Comparison of ENCODE assay signal across 26 mouse cellular contexts in the genomic region with DNA sequence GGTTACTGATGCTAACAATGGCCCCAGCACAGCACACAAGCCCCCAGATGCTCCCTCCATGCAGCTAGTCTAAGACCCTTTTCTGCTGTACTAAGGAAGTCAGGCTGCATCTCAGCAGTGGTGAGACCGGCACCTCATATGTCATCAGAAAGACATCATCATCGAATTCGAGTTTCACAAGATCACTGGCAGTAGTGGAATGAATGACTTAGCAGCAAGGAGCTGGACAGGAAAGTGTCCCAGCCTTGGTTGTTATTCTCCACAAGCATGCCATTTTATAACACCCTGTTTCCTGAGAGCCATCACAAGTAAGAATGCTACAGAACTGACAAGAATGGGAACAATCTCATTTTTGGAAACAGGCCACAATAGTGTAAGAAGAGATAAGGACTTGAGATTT.
A peak's percentile ranks its signal among the peaks of the same experiment; 100 is the strongest.
DNase-seq lines count a peak whose midpoint lies in the region; ATAC-seq and TF ChIP-seq lines count a peak whose summit lies in the region.
"Had no signal": no experiment of that assay in that cellular context is flagged by ENCODE, and none has a peak within 500 bp of the region (broad histone marks: within the 10 kb centered on the region; RNA-seq: fewer than 3 reads in every experiment).

No protein-coding gene starts in this region.

- peaks cover 27% of the 10 kb centered on the region for H3K4me1 ChIP-seq in forebrain, embryonic 10.5 days
- no peaks in the 10 kb centered on the region for H3K4me1 ChIP-seq in forebrain, postnatal 0 days (ENCODE audit: insufficient read depth)
- H3K4me1 ChIP-seq in lung, embryonic 14.5 days (ENCODE audit: insufficient read depth): peaks cover 6% of the 10 kb centered on the region; the same call in 1 of the 2 replicates
- no peaks in the 10 kb centered on the region for H3K4me1 ChIP-seq in lung, postnatal 0 days (ENCODE audit: insufficient read depth, low read depth, low read length)
- H3K4me1 ChIP-seq in midbrain, embryonic 11.5 days (ENCODE audit: control insufficient read depth, insufficient read depth, low read length): peaks cover 9% of the 10 kb centered on the region; the same call in 1 of the 2 replicates
- peaks cover 16% of the 10 kb centered on the region for H3K4me1 ChIP-seq in midbrain, embryonic 13.5 days (replicated peaks)
- H3K4me1 ChIP-seq: embryonic facial prominence, embryonic 10.5 days; embryonic facial prominence, embryonic 12.5 days had no signal

- no peaks in the 10 kb centered on the region for H3K9me3 ChIP-seq in forebrain, embryonic 10.5 days
- H3K9me3 ChIP-seq in forebrain, postnatal 0 days (ENCODE audit: low read length): no peaks in the 10 kb centered on the region
- no peaks in the 10 kb centered on the region for H3K9me3 ChIP-seq in lung, embryonic 14.5 days (ENCODE audit: low read depth, low read length)
- no peaks in the 10 kb centered on the region for H3K9me3 ChIP-seq in lung, postnatal 0 days (ENCODE audit: low read length)
- H3K9me3 ChIP-seq in midbrain, embryonic 11.5 days (ENCODE audit: control insufficient read depth, low read length): no peaks in the 10 kb centered on the region
- no peaks in the 10 kb centered on the region for H3K9me3 ChIP-seq in midbrain, embryonic 13.5 days
- H3K9me3 ChIP-seq: embryonic facial prominence, embryonic 10.5 days; embryonic facial prominence, embryonic 12.5 days; forebrain, embryonic 12.5 days had no signal

- TF ChIP-seq EP300 in lung, postnatal 0 days (IDR thresholded peaks at IDR 0.05): no peak

- no peaks in the 10 kb centered on the region for H3K36me3 ChIP-seq in forebrain, embryonic 10.5 days (replicated peaks)
- H3K36me3 ChIP-seq in forebrain, postnatal 0 days (ENCODE audit: insufficient read depth): no peaks in the 10 kb centered on the region
- H3K36me3 ChIP-seq in lung, embryonic 14.5 days (ENCODE audit: insufficient read depth): no peaks in the 10 kb centered on the region
- H3K36me3 ChIP-seq in lung, postnatal 0 days (ENCODE audit: insufficient read depth, low read length): no peaks in the 10 kb centered on the region
- H3K36me3 ChIP-seq in midbrain, embryonic 11.5 days (ENCODE audit: control insufficient read depth, insufficient read depth, low read length): no peaks in the 10 kb centered on the region
- H3K36me3 ChIP-seq in midbrain, embryonic 13.5 days: no peaks in the 10 kb centered on the region
- H3K36me3 ChIP-seq: embryonic facial prominence, embryonic 10.5 days; embryonic facial prominence, embryonic 12.5 days; forebrain, embryonic 12.5 days; G1E had no signal

- no peak for DNase-seq in forebrain, embryonic 10.5 days (ENCODE audit: extremely low spot score, low spot score)
- DNase-seq in forebrain, postnatal 0 days: no peak
- peak; percentile 39 for DNase-seq in lung, embryonic 14.5 days
- no peak for DNase-seq in lung, adult 18-20 months
- peak; percentile 50 for DNase-seq in lung, postnatal 0 days (ENCODE audit: low spot score)
- no peak for DNase-seq in lung, postnatal 4 days
- peak; percentile 70 for DNase-seq in midbrain, embryonic 11.5 days (ENCODE audit: low spot score, missing footprints)
- DNase-seq: adrenal gland, adult 8-10 months; adrenal gland, postnatal 14 days; adrenal gland, postnatal 36 days; B cell, adult 2 months; cerebellum, adult 11-12 months; cerebellum, adult 2 months; cerebellum, adult 9-10 months; cerebellum, postnatal 10 days; cerebellum, postnatal 25 days had no signal

- no peak overlapping the region for H3K9ac ChIP-seq in forebrain, postnatal 0 days
- H3K9ac ChIP-seq in lung, embryonic 14.5 days: no peak overlapping the region
- H3K9ac ChIP-seq in lung, postnatal 0 days (replicated peaks; ENCODE audit: low read depth): no peak overlapping the region
- no peak overlapping the region for H3K9ac ChIP-seq in midbrain, embryonic 11.5 days (ENCODE audit: low read length)
- no peak overlapping the region for H3K9ac ChIP-seq in midbrain, embryonic 13.5 days (replicated peaks)
- H3K9ac ChIP-seq: embryonic facial prominence, embryonic 12.5 days; forebrain, embryonic 12.5 days had no signal

- no peak overlapping the region for H3K4me2 ChIP-seq in forebrain, postnatal 0 days (ENCODE audit: low read depth)
- H3K4me2 ChIP-seq in lung, embryonic 14.5 days: no peak overlapping the region
- no peak overlapping the region for H3K4me2 ChIP-seq in lung, postnatal 0 days (replicated peaks; ENCODE audit: low read depth, low read length)
- H3K4me2 ChIP-seq in midbrain, embryonic 11.5 days: no peak overlapping the region
- no peak overlapping the region for H3K4me2 ChIP-seq in midbrain, embryonic 13.5 days (replicated peaks)
- H3K4me2 ChIP-seq: embryonic facial prominence, embryonic 12.5 days; forebrain, embryonic 12.5 days had no signal

- H3K27me3 ChIP-seq in forebrain, embryonic 10.5 days (ENCODE audit: poor library complexity, severe bottlenecking): no peaks in the 10 kb centered on the region
- H3K27me3 ChIP-seq in forebrain, postnatal 0 days (ENCODE audit: insufficient read depth, low read length): no peaks in the 10 kb centered on the region
- H3K27me3 ChIP-seq in lung, embryonic 14.5 days (ENCODE audit: insufficient read depth, low read length): no peaks in the 10 kb centered on the region
- H3K27me3 ChIP-seq in lung, postnatal 0 days (replicated peaks; ENCODE audit: insufficient read depth, low read length): no peaks in the 10 kb centered on the region
- no peaks in the 10 kb centered on the region for H3K27me3 ChIP-seq in midbrain, embryonic 11.5 days (ENCODE audit: control insufficient read depth, insufficient read depth, low read length)
- H3K27me3 ChIP-seq in midbrain, embryonic 13.5 days: no peaks in the 10 kb centered on the region
- H3K27me3 ChIP-seq: CH12.LX; embryonic facial prominence, embryonic 12.5 days; forebrain, embryonic 12.5 days; Patski had no signal

- no peak for ATAC-seq in forebrain, postnatal 0 days
- ATAC-seq in lung, embryonic 14.5 days (ENCODE audit: insufficient read depth): no peak
- ATAC-seq in lung, postnatal 0 days: no peak; the same call in 1 of the 2 replicates
- ATAC-seq in midbrain, embryonic 11.5 days (ENCODE audit: low FRiP score): no peak
- no peak for ATAC-seq in midbrain, embryonic 13.5 days
- ATAC-seq: activated CD4-positive, CD25-positive, alpha-beta regulatory T cell, adult 4 months; CD4-positive, CD25-positive, alpha-beta regulatory T cell, adult 4 months; forebrain, embryonic 14.5 days; Patski had no signal

- H3K27ac ChIP-seq in forebrain, embryonic 10.5 days: peak overlapping the region; percentile 30; the same call in 1 of the 2 replicates
- H3K27ac ChIP-seq in forebrain, postnatal 0 days (ENCODE audit: low read depth, low read length): no peak overlapping the region
- H3K27ac ChIP-seq in lung, embryonic 14.5 days (ENCODE audit: low read depth): no peak overlapping the region
- no peak overlapping the region for H3K27ac ChIP-seq in lung, postnatal 0 days (ENCODE audit: low read length)
- H3K27ac ChIP-seq in midbrain, embryonic 11.5 days (ENCODE audit: low read depth, low read length): no peak overlapping the region
- no peak overlapping the region for H3K27ac ChIP-seq in midbrain, embryonic 13.5 days
- H3K27ac ChIP-seq: embryonic facial prominence, embryonic 10.5 days; embryonic facial prominence, embryonic 12.5 days had no signal

- TF ChIP-seq CTCF in forebrain, postnatal 0 days (IDR thresholded peaks at IDR 0.05; ENCODE audit: low read depth): no peak
- TF ChIP-seq CTCF in lung, embryonic 14.5 days (IDR thresholded peaks at IDR 0.05; ENCODE audit: low read depth): no peak
- TF ChIP-seq CTCF in lung, postnatal 0 days (IDR thresholded peaks at IDR 0.05): no peak

- WGBS in forebrain, embryonic 10.5 days: 87% methylated on average over 3 of the region's 3 CpGs
- WGBS in forebrain, postnatal 0 days: 83% methylated on average over 3 of the region's 3 CpGs
- 47% methylated on average over 3 of the region's 3 CpGs for WGBS in lung, embryonic 14.5 days
- WGBS in lung, postnatal 0 days: 39% methylated on average over 3 of the region's 3 CpGs
- 85% methylated on average over 3 of the region's 3 CpGs for WGBS in midbrain, embryonic 11.5 days
- WGBS in midbrain, embryonic 13.5 days: 86% methylated on average over 3 of the region's 3 CpGs

- no peak overlapping the region for H3K4me3 ChIP-seq in forebrain, embryonic 10.5 days
- no peak overlapping the region for H3K4me3 ChIP-seq in forebrain, postnatal 0 days (ENCODE audit: low read depth, low read length)
- no peak overlapping the region for H3K4me3 ChIP-seq in lung, embryonic 14.5 days (ENCODE audit: low read depth, low read length)
- H3K4me3 ChIP-seq in lung, postnatal 0 days (ENCODE audit: low read depth, low read length): no peak overlapping the region
- no peak overlapping the region for H3K4me3 ChIP-seq in midbrain, embryonic 11.5 days (ENCODE audit: low read depth, low read length)
- H3K4me3 ChIP-seq in midbrain, embryonic 13.5 days (replicated peaks): no peak overlapping the region
- H3K4me3 ChIP-seq: embryonic facial prominence, embryonic 10.5 days; embryonic facial prominence, embryonic 12.5 days; forebrain, embryonic 12.5 days had no signal

Comparison
In these comparisons a context has a peak if more than half of its experiments do, and no peak if none do; other contexts are left out.
1. DNase-seq: peak in lung, embryonic 14.5 days (single experiment), lung, postnatal 0 days (single experiment) and midbrain, embryonic 11.5 days (single experiment); none in forebrain, embryonic 10.5 days (single experiment), forebrain, postnatal 0 days (single experiment), lung, adult 18-20 months (0 of 2) and lung, postnatal 4 days (0 of 2).